Mouse (Mus musculus): Measurements from ENCODE around the gene Phka1. TPM values are rescaled to one million over a fixed set of nuclear protein-coding genes. Genes with fewer than 3 reads are reported as not detected.

The Phka1 gene
- total RNA-seq, 1 experiment from 2014 or later = 18.7 TPM

DNA sequence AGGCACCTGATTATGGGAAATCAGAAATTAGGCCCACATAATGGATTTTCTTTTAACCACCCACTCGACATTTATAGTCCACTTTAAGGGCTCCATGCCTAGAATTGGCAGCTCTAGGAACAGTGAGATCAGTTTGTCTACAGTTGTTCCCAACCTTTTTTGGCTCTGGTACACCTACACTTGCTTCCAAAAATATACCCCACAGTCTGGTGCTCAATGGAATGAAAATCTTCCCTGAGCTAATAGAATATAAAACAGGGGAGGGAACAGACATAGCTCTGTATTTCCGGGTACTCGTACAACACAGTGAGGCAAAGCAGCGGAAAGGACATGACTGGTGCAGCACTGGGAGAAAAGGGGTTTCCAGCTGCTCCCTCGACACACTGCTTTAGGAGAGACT lies 168.5 kb downstream of the Phka1 start:
- DNase-seq = no peak

Other genes starting within 250 kb of the Phka1 start
- gene Hdac8, start 138.9 kb downstream of the Phka1 start, total RNA-seq (2021) = 11.5 and 11.8 TPM in 2 replicates
- gene Gm3880, start 42.7 kb upstream of the Phka1 start, total RNA-seq (2021) = not detected in 2 replicates
- gene Gm9112, start 63.4 kb upstream of the Phka1 start, total RNA-seq (2021) = not detected in 2 replicates
- gene Dmrtc1b, start 63.6 kb upstream of the Phka1 start, total RNA-seq (2021) = not detected in 2 replicates
- gene Dmrtc1c1, start 158.7 kb upstream of the Phka1 start, total RNA-seq (2021) = not detected in 2 replicates
- not detected in 2 replicates for gene Dmrtc1c2, start 210.4 kb upstream of the Phka1 start, total RNA-seq (2021)
- not detected in 2 replicates for gene 1700031F05Rik, start 223.7 kb upstream of the Phka1 start, total RNA-seq (2021)

All from adrenal gland, postnatal 25 days (tissue).